Mouse (Mus musculus): ENCODE measurements around the gene Camkk2.
A peak's percentile ranks its signal among the peaks of the same experiment; 100 is the strongest.

The Camkk2 gene

DNA sequence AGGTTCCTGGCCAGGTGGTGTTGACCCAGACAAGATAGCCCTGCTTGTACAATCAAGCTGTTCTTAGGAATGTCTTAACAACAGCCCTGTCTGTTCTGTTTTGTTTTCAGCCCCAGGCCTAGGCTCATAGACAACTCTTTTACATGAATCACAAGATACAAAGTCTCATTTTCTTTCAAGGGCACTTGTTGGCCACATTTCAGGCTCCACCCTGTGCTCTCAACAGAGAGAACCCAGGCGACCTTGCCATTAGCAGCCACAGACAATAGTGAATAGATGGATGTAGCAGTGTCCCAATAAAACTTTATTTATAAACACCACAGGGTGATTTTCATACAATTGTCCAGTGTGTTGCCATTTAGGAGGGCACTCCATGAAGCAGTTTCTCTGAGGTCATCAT, 2.9 kb upstream of the Camkk2 start:
- no peak for DNase-seq (ENCODE audit: low spot score in 2 of 2)

DNA sequence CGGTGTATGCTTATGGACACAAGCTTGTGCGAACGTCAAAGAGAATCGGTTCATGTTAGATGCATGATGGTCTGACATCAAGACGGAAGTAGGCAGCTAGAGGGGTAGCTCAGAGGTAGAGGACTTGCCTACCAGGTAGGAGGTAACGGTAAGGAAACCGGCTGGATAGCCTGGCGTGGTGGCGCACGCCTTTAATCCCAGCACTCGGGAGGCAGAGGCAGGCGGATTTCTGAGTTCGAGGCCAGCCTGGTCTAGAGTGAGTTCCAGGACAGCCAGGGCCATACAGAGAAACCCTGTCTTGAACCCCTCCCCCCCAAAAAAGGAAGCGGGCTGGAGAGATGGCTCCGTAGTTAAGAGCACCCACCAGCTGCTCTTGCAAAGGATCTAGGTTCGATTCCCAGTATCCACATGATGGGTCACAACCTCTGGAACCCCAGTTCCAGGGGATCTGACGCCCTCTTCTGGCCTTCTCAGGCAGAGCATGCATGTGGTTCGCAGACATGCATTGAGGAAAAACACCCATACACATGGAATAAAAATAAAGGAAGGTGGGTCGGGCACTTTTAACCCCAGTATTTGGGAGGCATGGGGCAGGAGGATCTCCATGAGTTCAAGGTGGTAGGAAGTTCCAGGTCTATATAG, 1.7 kb upstream of the Camkk2 start:
- no peak for DNase-seq (ENCODE audit: low spot score in 2 of 2)

DNA sequence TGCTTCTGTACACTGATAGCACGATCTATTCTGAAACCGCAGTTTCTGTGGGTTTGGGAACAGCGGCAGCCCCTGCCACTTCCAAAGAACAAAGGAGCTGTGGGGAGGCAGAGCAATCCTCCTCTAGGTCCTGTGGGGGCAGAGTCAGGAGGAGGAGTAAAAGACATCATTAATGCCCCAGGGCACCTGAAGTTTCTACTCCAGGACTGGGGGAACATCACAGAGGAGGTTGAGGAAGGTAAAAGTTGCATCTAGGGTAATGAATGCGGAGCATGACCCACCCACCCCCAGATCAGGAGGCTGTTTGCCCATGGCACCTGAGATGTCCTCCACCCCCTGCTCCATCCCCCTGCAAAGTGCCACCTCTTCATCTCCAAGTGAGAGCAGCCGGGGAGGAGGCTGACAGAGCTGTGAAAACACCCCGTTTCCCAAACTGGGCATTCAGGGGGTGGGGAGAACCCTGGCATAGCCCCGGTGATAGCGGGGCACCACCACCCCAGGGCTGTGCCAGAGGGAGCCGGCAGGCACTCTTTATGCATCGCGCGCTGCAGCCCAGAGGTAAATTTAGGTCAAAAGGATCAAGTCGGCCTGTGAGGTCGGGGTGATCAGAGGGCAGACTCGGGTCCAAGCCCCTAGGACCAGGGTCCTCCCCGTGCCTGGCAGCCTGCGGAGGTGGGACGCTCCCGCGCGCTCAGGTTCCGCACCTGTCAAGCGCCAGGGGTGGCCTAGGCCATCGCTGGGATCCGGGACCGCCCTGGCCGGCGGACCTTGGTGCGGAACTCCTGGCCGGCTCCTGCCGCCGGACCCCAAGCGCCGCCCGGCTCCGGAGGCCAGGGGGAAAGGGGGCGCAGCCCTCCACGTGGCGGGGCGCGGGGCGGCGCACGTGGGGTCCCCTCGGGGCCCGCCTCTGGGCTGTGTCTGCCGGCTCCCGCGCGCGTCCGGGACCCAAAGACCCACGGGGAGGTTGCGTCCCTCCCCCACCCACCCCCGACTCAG, 680 bp downstream of the Camkk2 start:
- DNase-seq (ENCODE audit: low spot score in 2 of 2), result peak; percentile 16 to 21

DNA sequence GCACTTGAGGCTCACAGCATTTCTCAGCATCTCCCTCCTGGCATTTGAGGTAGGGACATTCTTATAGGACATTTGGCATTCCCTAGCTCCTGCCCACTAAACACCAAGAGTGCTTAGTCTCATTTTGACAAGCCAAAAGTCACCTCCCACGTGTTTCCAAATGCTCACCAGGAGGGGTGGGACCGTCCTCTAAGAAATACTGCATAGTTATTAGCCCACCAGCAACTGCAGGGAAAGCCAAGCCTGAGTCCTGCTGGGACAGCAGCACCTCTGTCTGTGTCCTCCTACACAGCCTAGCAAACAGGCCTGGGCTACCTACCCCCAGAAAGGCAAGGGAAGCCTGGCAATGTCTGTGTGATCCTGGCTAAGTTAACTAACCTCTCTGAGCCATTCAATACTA, 1.9 kb downstream of the Camkk2 start:
- DNase-seq (ENCODE audit: low spot score in 2 of 2), result no peak

DNA sequence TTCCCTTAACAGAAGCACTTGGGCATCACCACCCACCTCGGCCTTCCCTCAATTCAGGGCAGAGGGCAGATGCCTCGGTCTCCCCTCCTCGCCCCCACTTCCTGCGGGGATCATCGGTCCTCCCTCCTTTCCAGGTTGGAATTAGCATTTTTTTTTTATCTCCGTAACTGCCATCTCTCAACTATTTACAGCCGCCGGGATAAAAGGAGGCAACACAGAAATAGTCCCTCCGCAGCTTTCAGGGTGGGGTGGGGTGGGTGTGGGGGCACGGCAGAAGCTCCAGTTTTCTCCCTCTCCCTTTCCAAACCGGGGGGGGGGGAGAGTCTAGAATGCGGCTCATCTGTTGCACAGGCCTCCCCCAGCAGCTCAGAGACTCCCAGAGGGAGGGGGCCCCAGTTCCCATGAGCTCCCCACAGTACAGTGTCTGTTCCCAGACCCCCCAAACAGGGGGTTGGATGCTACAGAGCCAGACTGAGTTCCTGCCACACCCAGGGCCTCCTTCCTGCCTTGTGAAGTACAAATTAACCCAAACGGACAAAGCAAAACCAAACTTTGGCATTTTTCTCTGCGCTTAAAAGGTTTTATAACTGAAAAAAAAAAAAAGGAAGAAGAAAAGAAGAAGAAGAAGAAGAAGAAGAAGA, 3.4 kb downstream of the Camkk2 start:
- DNase-seq (ENCODE audit: low spot score in 2 of 2), result no peak

DNA sequence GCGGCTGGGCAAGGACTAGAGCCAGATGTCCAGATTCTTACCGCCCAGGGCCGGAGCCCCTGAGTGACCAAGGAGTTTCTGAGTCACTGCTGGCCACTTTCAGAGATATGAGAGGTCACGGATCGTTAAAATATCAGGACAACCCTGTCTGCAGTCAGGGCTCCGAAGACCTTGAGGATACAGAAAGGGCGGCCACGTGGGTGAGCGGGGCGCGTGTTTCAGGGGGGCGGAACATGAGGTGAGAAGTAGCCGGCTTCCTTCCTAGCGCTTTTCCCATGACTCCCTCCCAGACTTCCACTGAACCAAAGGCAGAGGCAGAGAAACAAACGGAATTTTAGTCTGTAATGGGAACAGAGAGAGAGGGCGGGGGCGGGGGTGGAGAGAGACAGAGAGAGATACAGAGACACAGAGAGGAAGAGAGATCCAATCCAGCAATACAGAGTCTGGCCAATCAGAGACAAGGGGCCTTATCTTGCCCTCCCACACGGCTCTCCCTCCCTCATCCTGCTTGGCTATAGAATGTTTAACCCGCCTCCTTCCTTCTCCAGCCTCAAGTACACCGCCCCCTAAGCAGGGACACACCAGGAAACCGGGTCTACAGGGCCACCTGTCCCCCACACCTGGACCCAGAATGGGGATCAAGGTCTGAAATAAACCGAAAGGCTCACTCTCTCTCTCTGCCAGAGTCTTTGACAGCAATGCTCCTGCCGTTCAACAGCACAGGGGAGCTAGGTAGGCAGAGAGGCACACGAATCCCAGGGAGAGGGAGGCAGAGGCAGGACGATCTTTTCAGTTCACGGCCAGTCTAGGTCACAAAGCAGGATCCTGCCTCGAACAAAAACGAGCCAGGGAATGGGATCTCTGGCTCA, 4.2 kb downstream of the Camkk2 start:
- no peak for DNase-seq (ENCODE audit: low spot score in 2 of 2)

DNA sequence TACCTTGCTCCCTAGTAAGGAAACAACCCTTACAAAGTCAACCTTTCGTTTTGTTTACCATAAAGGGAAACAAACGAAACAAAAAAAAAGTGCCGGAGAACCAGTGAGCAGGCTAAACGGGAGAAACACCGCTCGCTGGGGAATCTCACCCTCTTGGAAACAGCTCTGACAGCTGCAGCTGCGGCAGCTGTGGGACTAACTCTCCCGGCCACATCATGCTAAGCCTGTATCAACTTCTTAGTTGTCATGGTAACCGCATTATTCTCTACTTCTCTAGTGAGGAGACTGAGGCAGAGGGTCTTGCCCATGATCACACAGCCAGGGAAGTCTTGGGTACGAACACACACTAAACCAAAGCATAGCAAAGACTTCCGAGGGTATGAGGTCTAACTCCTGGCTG, 5.5 kb downstream of the Camkk2 start:
- no peak for DNase-seq (ENCODE audit: low spot score in 2 of 2)

DNA sequence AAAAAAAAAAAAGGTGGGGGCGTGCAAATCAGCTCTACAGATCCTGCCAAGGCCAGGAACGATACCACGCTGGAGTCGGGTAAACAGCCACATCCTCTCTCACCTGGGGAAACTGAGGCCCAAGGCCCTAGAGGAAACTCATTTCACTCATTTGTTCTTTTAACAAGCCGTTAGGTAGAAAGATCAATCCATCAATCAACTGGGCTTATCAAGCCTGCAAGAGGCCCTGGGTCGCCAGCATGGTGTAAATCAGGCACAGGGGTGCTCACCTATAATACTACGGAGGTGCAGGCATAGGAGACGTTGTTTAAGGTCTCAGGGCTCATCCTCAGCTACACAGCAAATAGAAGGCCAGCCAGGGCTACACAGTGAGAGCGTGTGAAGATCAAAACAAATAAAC, 7.8 kb downstream of the Camkk2 start:
- DNase-seq (ENCODE audit: low spot score in 2 of 2), result no peak

DNA sequence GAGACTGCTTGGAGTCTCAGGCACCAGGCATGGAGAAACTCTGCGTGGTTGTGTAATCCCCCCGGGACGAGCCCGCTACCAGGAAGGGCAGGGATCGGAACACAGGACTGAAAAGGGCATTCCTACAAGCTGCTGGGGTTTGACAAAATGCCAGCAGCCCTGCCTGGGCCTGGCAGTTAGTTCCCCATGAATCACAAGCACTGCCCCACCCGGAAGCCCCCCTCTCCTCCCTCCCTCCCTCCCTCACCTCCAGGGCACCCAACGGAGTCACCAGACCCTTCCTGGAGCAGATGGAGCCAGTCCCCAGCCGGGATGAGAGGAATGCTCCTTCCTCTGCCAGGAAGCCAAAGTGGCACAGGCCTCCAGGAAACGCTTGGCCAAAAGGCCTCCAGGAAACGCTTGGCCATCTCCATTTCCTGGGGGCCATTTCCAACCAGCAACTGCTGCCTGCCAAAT, 8.4 kb downstream of the Camkk2 start:
- DNase-seq (ENCODE audit: low spot score in 2 of 2), result peak in 1 of 2 experiments; percentile 21

DNA sequence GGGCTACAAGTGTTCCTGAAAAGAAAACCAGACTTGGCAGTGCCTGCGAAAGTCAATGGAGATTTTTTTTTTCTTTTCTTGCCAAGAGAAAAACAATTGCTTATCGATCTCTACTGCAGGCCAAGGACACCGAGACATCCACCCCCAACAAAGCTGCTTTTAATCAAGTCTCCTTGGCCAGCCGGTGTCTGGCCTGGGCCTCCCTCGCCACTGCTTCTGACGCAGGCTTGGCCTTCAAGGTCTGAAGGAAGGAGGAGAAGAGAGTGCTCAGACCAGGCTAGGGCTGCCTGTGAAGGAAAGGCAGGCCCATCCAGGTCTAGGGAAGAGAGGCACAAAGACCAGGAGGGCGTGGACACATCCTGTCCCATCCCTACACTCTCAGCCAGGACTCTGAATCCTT, 8.9 kb downstream of the Camkk2 start:
- no peak for DNase-seq (ENCODE audit: low spot score in 2 of 2)

DNA sequence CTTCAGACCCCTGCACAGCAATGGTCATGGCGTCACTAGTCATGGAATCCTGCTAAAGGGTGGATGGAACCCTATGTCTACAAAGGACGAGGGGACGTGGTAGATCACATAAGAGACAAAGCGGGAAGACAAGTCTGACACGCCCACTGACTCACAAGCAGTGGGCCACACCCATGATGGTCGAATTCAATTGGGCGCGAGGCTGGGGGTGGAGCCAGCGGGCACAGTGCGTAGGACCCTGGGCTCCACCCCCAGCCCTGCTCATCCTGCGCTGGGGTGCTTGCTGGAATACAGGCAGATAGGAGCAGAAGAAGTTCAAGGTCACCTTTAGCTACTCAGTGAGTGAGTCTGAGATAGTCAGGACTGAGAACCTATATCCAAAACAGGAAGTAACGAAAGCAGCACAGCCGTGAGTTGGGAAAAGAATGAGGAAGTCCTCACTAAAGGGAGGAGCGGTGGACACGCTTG, 10.1 kb downstream of the Camkk2 start:
- peak in 1 of 2 experiments; percentile 31 for DNase-seq (ENCODE audit: low spot score in 2 of 2)

DNA sequence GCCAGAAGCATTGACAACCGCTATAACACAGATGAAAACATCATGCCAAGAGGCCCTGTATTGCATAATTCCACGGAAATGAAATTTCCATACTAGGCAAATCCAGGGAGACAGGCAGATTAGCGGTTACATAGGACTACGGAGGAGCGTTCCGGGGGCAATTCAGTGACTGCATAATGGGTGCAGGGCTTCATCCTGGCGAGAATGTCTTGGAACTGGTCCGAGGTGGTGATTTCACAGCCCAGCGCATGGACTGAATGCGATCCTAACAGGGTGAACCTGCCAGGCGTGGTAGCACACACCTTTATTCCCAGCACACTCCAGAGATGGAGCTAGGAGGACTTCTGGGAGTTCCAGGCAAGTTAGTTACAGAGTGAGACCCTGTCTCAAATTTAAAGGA, 11.9 kb downstream of the Camkk2 start:
- no peak for DNase-seq (ENCODE audit: low spot score in 2 of 2)

DNA sequence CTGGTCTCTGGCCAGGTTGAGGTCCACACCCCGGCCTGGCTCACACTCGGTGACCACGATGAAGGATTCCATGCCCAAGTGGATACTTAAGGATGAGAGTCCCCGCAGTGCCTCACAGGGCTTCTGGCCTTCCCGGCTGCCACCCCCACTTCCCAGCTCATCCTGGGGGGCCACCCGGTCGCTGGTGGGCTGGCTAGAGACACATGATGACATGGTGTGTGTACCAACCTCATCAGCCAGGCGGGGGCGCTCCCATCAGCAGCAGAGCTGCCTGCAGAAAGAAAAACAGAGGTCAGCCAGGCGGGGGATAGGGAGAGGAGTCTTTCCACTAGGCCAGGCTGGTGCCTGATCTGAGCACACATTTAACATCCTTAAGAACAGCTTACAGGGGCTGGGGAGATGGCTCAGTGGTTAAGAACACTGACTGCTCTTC, 15.2 kb downstream of the Camkk2 start:
- DNase-seq (ENCODE audit: low spot score in 2 of 2), result peak in 1 of 2 experiments; percentile 32

DNA sequence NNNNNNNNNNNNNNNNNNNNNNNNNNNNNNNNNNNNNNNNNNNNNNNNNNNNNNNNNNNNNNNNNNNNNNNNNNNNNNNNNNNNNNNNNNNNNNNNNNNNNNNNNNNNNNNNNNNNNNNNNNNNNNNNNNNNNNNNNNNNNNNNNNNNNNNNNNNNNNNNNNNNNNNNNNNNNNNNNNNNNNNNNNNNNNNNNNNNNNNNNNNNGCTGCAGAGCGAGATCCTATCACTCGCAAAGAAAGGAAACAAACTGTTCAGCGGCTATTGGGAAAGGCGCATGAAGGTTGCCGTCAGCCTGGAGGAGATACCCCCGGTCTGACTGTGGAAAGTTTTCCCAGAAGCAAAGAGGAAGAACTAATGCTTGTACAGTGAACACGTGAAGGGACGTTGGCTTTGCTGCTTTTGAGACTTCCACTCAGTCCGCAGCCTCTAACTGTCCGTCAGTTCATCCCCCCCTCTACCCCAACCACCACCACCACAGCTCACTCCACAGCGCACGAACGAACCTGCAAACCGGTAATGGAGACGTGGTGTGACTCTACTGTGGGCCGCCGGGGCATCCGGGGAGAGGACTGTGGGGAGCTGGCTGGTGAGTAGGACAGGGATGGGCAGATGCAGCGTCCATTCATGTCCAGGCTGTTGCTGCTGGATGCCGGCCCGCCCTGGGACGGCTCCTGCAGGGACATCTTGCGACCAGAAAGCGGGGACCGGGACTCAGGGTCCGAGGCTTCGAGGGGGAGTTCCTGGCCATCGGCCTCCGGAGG, 15.8 kb downstream of the Camkk2 start:
- DNase-seq (ENCODE audit: low spot score in 2 of 2), result no peak

DNA sequence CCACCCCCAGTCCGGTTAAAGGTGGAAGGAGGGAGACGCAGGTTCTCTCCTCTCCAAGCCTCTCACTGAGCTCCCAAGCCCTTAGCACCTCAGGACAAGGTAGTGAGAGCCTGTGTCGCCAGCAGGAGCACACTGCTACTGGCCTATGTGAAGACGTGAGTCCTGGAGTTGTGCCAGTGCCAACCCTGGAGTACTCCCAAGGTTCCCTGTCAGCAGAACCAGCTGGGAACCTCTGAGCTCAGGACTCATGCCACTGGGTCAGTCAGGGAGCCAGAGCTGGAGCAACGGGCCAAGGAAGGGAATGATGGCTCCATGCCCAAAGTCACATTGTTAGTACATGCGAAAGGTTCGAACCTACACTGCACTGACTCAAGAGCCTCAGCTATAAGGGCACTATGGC, 22.5 kb downstream of the Camkk2 start:
- no peak for DNase-seq (ENCODE audit: low spot score in 2 of 2)

DNA sequence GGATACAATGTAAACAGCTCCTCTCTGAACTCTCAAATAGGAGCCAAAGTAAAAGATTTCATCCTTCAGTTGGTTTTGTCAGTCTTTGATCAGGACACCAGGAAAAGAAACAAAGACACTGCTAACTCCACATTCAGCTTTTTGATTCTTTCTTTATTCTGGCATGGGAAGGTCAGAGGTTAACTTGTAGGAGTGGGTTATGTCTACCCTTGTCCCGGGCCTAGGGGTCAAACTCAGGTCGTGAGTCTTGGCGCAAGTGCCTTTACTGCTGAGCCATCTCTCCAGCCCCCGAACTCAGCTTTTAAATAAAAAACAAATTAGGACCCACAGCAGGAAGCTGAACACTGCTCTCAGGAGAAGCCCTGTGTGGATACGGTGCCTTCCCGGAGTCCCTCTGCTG, 23.1 kb downstream of the Camkk2 start:
- no peak for DNase-seq (ENCODE audit: low spot score in 2 of 2)

DNA sequence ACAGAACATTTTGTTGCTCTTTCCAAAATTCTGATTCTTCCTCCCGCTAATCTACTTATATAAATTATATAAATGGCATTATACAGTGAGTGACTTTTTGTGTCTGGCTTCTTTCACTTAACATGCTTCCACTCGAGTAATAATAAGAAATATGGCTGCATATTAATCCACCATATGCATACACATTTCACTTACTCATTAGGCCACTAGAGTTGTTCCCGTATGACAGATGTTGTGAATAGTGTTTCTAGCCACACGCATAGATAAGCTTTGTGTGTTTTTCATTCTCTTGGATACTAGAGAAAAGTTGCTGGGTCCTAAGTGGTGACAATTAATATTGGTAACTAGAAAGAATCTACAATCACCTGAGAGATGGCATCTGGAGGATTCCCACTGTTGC, 23.6 kb downstream of the Camkk2 start:
- no peak for DNase-seq (ENCODE audit: low spot score in 2 of 2)

DNA sequence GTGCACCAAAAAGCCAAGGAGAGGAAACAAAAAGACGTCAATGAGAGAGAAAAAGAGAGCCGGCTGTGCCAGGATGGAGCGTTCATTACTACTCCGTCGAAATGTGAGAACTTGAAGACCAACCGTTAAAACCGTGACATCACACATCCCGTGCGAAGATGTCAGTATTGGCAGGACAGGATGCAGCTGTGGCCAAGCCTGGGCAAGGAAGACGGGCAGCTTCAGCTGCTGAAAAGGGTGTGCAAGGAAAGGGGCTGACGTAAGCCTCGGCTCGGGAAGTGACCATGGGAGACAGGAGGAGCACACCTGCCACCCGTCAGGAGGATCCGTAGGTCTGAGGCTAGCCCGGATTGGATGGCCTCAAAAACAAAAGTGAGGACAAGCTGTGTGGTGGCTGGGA, 24.7 kb downstream of the Camkk2 start:
- no peak for DNase-seq (ENCODE audit: low spot score in 2 of 2)

DNA sequence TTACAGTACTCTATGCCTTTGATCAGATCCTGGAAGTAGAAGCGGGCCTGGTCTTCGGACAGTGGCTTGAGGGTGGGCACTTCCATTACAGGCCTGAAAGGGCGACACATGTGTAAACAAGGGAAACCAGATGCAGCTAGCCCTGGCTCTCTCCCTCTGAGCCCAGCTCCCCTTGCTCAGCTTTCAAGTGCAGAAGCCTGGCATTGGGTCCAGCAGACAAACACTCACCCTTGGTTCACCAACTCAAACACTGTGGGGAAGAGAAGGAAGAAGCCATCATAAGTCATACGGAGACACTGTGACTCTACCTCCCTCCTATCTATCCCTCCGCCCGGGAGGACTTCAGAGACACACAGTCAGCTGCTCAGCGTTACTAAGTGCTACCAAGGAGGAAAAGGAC, 31.3 kb downstream of the Camkk2 start:
- DNase-seq (ENCODE audit: low spot score in 2 of 2), result no peak

DNA sequence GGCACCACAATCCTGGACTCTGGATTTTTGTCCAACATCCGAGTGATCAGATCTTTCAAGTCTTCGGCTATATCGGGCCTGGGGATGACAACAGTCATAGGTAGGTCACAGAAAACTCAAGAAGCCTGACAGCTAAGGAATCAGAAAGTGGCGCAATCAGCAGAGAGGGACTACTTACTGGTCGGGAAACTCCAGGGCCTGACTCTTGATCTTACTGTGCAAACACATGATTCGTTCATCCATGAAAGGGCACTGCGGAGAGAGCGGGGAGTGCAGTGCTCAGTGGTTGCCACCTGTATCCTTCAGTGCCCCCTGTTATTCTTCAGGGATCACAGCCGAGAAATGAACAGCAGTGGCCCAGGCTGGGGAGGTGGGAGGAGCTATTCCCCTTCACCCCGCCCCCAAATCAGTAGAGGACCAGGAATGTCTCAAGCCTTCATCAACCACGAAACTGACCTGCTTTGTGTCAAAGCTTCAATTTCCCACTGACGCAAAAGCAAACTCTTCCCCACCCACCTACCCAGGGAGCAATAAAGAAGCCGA, 35.3 kb downstream of the Camkk2 start:
- no peak for DNase-seq (ENCODE audit: low spot score in 2 of 2)
